Mouse (Mus musculus): ENCODE measurements at regions not wholly inside any gene's neighbourhood (a gene's known extent, or its start where the extent isn't known, plus 50 kb on each side); places are given as distances from the start of the nearest gene placed in this dataset.

- Histone ChIP-seq H3K36me3 (no peaks in the 10 kb centered on the region), H3K27me3 (no peaks in the 10 kb centered on the region), H3K4me3 (replicated peaks) (no peak overlapping the region), H3K9ac (no peak overlapping the region), H3K27ac (replicated peaks) (no peak overlapping the region), H3K4me1 (no peaks in the 10 kb centered on the region), H3K9me3 (replicated peaks) (no peaks in the 10 kb centered on the region), H3K4me2 (replicated peaks) (no peak overlapping the region)
- ATAC-seq (ENCODE audit: insufficient number of reproducible peaks, low FRiP score, low TSS enrichment, low read depth) = no peak
- whole genome bisulfite sequencing = 84% methylated on average over 12 of the region's 12 CpGs
Measured at GRCm38 (mm10) chr12:110332616-110333154, 53.8 kb downstream of the Dio3 start.

GRCm38 (mm10) chr12:110334609-110335008, 55.7 kb downstream of the Dio3 start:
- H3K27ac ChIP-seq (replicated peaks) = no peak overlapping the region
- no peaks in the 10 kb centered on the region for H3K4me1 ChIP-seq
- WGBS = 80% methylated on average over 2 of the region's 2 CpGs
- H3K4me3 ChIP-seq (replicated peaks) = no peak overlapping the region
- no peaks in the 10 kb centered on the region for H3K36me3 ChIP-seq
- no peak overlapping the region for H3K9ac ChIP-seq
- no peak for ATAC-seq (ENCODE audit: insufficient number of reproducible peaks, low FRiP score, low TSS enrichment, low read depth)
- no peak overlapping the region for H3K4me2 ChIP-seq (replicated peaks)
- no peaks in the 10 kb centered on the region for H3K9me3 ChIP-seq (replicated peaks)
- H3K27me3 ChIP-seq = no peaks in the 10 kb centered on the region

- H3K4me1 ChIP-seq = no peaks in the 10 kb centered on the region
- no peak for ATAC-seq (ENCODE audit: insufficient number of reproducible peaks, low FRiP score, low TSS enrichment, low read depth)
- H3K4me3 ChIP-seq (replicated peaks) = no peak overlapping the region
- no peaks in the 10 kb centered on the region for H3K36me3 ChIP-seq
- H3K9ac ChIP-seq = no peak overlapping the region
- WGBS = 72% methylated on average over 4 of the region's 4 CpGs
- no peaks in the 10 kb centered on the region for H3K27me3 ChIP-seq
- H3K27ac ChIP-seq (replicated peaks) = no peak overlapping the region
- H3K4me2 ChIP-seq (replicated peaks) = no peak overlapping the region
- no peaks in the 10 kb centered on the region for H3K9me3 ChIP-seq (replicated peaks)
Measured at GRCm38 (mm10) chr12:110344280-110344827, 65.5 kb downstream of the Dio3 start.

GRCm38 (mm10) chr12:110349621-110350020, 70.8 kb downstream of the Dio3 start:
- H3K9me3 ChIP-seq (replicated peaks) = no peaks in the 10 kb centered on the region
- no peak for ATAC-seq (ENCODE audit: insufficient number of reproducible peaks, low FRiP score, low TSS enrichment, low read depth)
- H3K4me3 ChIP-seq (replicated peaks) = no peak overlapping the region
- H3K36me3 ChIP-seq = no peaks in the 10 kb centered on the region
- H3K4me1 ChIP-seq = no peaks in the 10 kb centered on the region
- H3K9ac ChIP-seq = no peak overlapping the region
- H3K27ac ChIP-seq (replicated peaks) = no peak overlapping the region
- no peak overlapping the region for H3K4me2 ChIP-seq (replicated peaks)
- no peaks in the 10 kb centered on the region for H3K27me3 ChIP-seq
- WGBS = 40% methylated on average over 1 of the region's 1 CpGs

- Histone ChIP-seq H3K9ac (no peak overlapping the region), H3K4me1 (no peaks in the 10 kb centered on the region), H3K27me3 (no peaks in the 10 kb centered on the region), H3K4me2 (replicated peaks) (no peak overlapping the region), H3K27ac (replicated peaks) (no peak overlapping the region), H3K36me3 (no peaks in the 10 kb centered on the region), H3K4me3 (replicated peaks) (no peak overlapping the region), H3K9me3 (replicated peaks) (no peaks in the 10 kb centered on the region)
- WGBS = 71% methylated on average over 6 of the region's 6 CpGs
- no peak for ATAC-seq (ENCODE audit: insufficient number of reproducible peaks, low FRiP score, low TSS enrichment, low read depth)
Measured at GRCm38 (mm10) chr12:110355851-110356250, 77.0 kb downstream of the Dio3 start.

GRCm38 (mm10) chr12:110367102-110367501, 79.8 kb upstream of the Ppp2r5c start:
- peaks cover 4% of the 10 kb centered on the region; the same call in 1 of the 2 replicates for H3K27me3 ChIP-seq
- ATAC-seq (ENCODE audit: insufficient number of reproducible peaks, low FRiP score, low TSS enrichment, low read depth) = no peak
- no peaks in the 10 kb centered on the region for H3K36me3 ChIP-seq
- H3K4me3 ChIP-seq (replicated peaks) = no peak overlapping the region
- H3K9ac ChIP-seq = no peak overlapping the region
- no peak overlapping the region for H3K27ac ChIP-seq (replicated peaks)
- H3K4me2 ChIP-seq (replicated peaks) = no peak overlapping the region
- no peaks in the 10 kb centered on the region for H3K9me3 ChIP-seq (replicated peaks)
- H3K4me1 ChIP-seq = no peaks in the 10 kb centered on the region
- 91% methylated on average over 6 of the region's 6 CpGs for WGBS

GRCm38 (mm10) chr12:110367822-110368221, 79.1 kb upstream of the Ppp2r5c start:
- Histone ChIP-seq H3K27ac (replicated peaks) (no peak overlapping the region), H3K9me3 (replicated peaks) (no peaks in the 10 kb centered on the region), H3K4me2 (replicated peaks) (no peak overlapping the region), H3K4me1 (peaks cover 5% of the 10 kb centered on the region; the same call in 1 of the 2 replicates), H3K9ac (no peak overlapping the region), H3K27me3 (peaks cover 11% of the 10 kb centered on the region; the same call in 1 of the 2 replicates), H3K36me3 (no peaks in the 10 kb centered on the region), H3K4me3 (replicated peaks) (no peak overlapping the region)
- no peak for ATAC-seq (ENCODE audit: insufficient number of reproducible peaks, low FRiP score, low TSS enrichment, low read depth)
- WGBS = 88% methylated on average over 4 of the region's 4 CpGs

- 78% methylated on average over 13 of the region's 13 CpGs for WGBS
- Histone ChIP-seq H3K27ac (replicated peaks) (no peak overlapping the region), H3K9ac (no peak overlapping the region), H3K36me3 (no peaks in the 10 kb centered on the region), H3K27me3 (peaks cover 39% of the 10 kb centered on the region), H3K4me1 (peaks cover 16% of the 10 kb centered on the region; the same call in 1 of the 2 replicates), H3K4me2 (replicated peaks) (no peak overlapping the region), H3K9me3 (replicated peaks) (no peaks in the 10 kb centered on the region), H3K4me3 (replicated peaks) (no peak overlapping the region)
- ATAC-seq (ENCODE audit: insufficient number of reproducible peaks, low FRiP score, low TSS enrichment, low read depth) = no peak
Measured at GRCm38 (mm10) chr12:110371886-110372690, 74.8 kb upstream of the Ppp2r5c start.

- no peak overlapping the region for H3K27ac ChIP-seq (replicated peaks)
- no peak for ATAC-seq (ENCODE audit: insufficient number of reproducible peaks, low FRiP score, low TSS enrichment, low read depth)
- H3K27me3 ChIP-seq = peaks cover 43% of the 10 kb centered on the region
Measured at GRCm38 (mm10) chr12:110372986-110373385, 73.9 kb upstream of the Ppp2r5c start.

GRCm38 (mm10) chr12:110373408-110374065, 73.4 kb upstream of the Ppp2r5c start:
- Histone ChIP-seq H3K4me3 (replicated peaks) (no peak overlapping the region), H3K27me3 (peaks cover 43% of the 10 kb centered on the region), H3K9ac (no peak overlapping the region), H3K4me2 (replicated peaks) (peak overlapping the region; percentile 38; the same call in 1 of the 2 replicates), H3K4me1 (peaks cover 16% of the 10 kb centered on the region; the same call in 1 of the 2 replicates), H3K9me3 (replicated peaks) (no peaks in the 10 kb centered on the region), H3K27ac (replicated peaks) (no peak overlapping the region), H3K36me3 (no peaks in the 10 kb centered on the region)
- WGBS = 3% methylated on average over 27 of the region's 27 CpGs
- peak; percentile 75; the same call in 1 of the 2 replicates for ATAC-seq (ENCODE audit: insufficient number of reproducible peaks, low FRiP score, low TSS enrichment, low read depth)

More at GRCm38 (mm10) chr12:110372986-110373385, 73.9 kb upstream of the Ppp2r5c start:
- Histone ChIP-seq H3K4me3 (replicated peaks) (no peak overlapping the region), H3K4me1 (peaks cover 16% of the 10 kb centered on the region; the same call in 1 of the 2 replicates), H3K9me3 (replicated peaks) (no peaks in the 10 kb centered on the region), H3K36me3 (no peaks in the 10 kb centered on the region), H3K9ac (no peak overlapping the region), H3K4me2 (replicated peaks) (0 out of 2 replicates have a peak overlapping the region, but pooled peaks have one; percentile 38)
- WGBS = 38% methylated on average over 9 of the region's 9 CpGs

GRCm38 (mm10) chr12:110375139-110375538, 71.8 kb upstream of the Ppp2r5c start:
- Histone ChIP-seq H3K4me1 (peaks cover 16% of the 10 kb centered on the region; the same call in 1 of the 2 replicates), H3K9ac (no peak overlapping the region), H3K4me2 (replicated peaks) (no peak overlapping the region), H3K36me3 (no peaks in the 10 kb centered on the region), H3K27me3 (peaks cover 43% of the 10 kb centered on the region), H3K9me3 (replicated peaks) (no peaks in the 10 kb centered on the region), H3K27ac (replicated peaks) (no peak overlapping the region), H3K4me3 (replicated peaks) (no peak overlapping the region)
- no peak for ATAC-seq (ENCODE audit: insufficient number of reproducible peaks, low FRiP score, low TSS enrichment, low read depth)
- 9% methylated on average over 15 of the region's 15 CpGs for WGBS

All from embryonic facial prominence, embryonic 15.5 days (tissue).